Mouse (Mus musculus) embryonic facial prominence, embryonic 13.5 days (tissue): ENCODE results near the gene Igfbp4. TPM values are rescaled to one million over a fixed set of nuclear protein-coding genes. Genes with fewer than 3 reads are reported as not detected.
A peak's percentile ranks its signal among the peaks of the same experiment; 100 is the strongest.

Experiments
- ATAC-seq: fragments of 200-750 bp; cut with Nextera tagmentation; 2 replicates; pipeline ENCODE4 v1.8.0; 2017; ENCODE audit warnings: low read depth; ENCODE audit not compliant: insufficient number of reproducible peaks, insufficient read depth, low FRiP score, low TSS enrichment
- H3K27ac ChIP-seq: fragments of 300-500 bp; sonication (generic); 2 replicates; pipeline ENCODE4 v1.5.1; 2015; ENCODE audit warnings: moderate library complexity, mild to moderate bottlenecking, inconsistent platforms
- H3K27me3 ChIP-seq: fragments of 300-500 bp; sonication (generic); 2 replicates; pipeline ENCODE4 v1.6.1; 2015; ENCODE audit warnings: mild to moderate bottlenecking, inconsistent platforms
- H3K36me3 ChIP-seq: fragments of 300-500 bp; sonication (generic); 2 replicates; pipeline ENCODE4 v1.6.1; 2015; ENCODE audit warnings: mild to moderate bottlenecking, inconsistent platforms
- H3K4me1 ChIP-seq: fragments of 300-500 bp; sonication (generic); 2 replicates; pipeline ENCODE4 v1.6.1; 2015; ENCODE audit warnings: inconsistent platforms
- H3K4me2 ChIP-seq: fragments of 300-500 bp; sonication (generic); 2 replicates; pipeline ENCODE4 v1.6.1; 2015; ENCODE audit warnings: moderate library complexity, mild to moderate bottlenecking, inconsistent platforms
- H3K4me3 ChIP-seq: fragments of 300-500 bp; sonication (generic); 2 replicates; pipeline ENCODE4 v1.5.1; 2015; ENCODE audit warnings: mild to moderate bottlenecking, inconsistent platforms
- H3K9ac ChIP-seq: fragments of 300-500 bp; sonication (generic); 2 replicates; pipeline ENCODE4 v1.6.1; 2015; ENCODE audit warnings: mild to moderate bottlenecking, inconsistent platforms
- H3K9me3 ChIP-seq: fragments of 300-500 bp; sonication (generic); 2 replicates; pipeline ENCODE4 v1.6.1; 2016; ENCODE audit warnings: inconsistent platforms
- WGBS: fragments of 180-500 bp; shearing (Covaris S2); methylation state at CpG from one replicate; pipeline ENCODE4 v1.1.7; 2015; ENCODE audit warnings: mixed read lengths; 5-methylcytosine and 5-hydroxymethylcytosine counted together
- polyA plus RNA-seq: library from polyadenylated mRNA; unstranded; fragments of >200 nt; fragmentation: Nextera tagmentation; extraction: Ambion mirVana; gene quantifications from 2 replicates; pipeline ENCODE4 v1.2.1, GENCODE M21; 2015

Igfbp4 gene
- polyA plus RNA-seq, 1 experiment from 2014 or later: 1,158 TPM

DNA sequence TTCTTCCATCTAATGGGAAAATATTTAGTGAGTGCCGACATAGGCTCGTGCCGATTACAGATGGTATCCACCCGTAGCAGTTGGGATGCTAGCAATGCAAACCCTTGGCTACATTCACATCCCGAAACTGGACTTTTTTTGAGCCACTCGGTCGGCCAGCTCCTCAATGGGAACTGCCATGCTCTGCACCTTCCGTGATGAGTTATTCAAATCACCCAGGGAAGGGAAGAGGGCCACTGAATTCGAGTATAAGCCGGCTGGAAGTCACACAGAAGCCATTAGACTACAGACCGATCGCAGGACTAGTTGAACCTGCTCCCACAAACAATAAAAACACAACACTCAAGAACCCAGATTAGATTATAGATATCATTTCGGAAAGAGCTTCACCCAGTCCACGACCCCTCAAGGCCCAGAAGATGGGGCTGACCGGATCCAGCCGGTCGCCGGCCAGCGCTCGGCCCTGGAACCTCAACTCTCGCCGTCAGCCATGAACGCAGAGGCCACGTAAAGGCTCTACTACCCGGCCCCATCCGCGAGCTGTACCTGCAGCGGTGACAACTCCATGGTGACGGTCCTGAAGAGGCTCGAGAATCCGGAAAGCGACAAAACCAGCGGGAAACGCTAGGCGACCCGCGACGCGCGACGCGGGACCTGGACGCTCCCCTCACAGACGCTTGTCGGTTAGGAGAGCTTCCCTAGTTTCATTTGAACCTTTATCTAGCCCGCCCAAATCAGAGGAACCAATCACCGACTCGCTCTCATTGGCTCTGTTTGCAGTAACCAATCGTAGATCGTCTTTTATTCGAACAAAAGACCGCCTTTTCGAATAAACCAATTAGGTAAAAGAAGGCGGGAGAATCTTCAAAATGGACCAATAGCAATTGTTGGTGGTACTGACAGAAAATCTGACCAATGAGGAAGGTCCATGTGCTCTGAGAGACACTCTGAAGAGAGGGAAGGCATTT lies 17.3 kb upstream of the Igfbp4 start, which contains the start of gene Top2a:
Gene Top2a (minus strand): TSS at position 690 of the 968 bp plus-strand sequence.
- Histone ChIP-seq H3K9ac (peak within 1 kb of the TSS; percentile 83), H3K27me3 (no peaks in the 10 kb centered on the region), H3K9me3 (no peaks in the 10 kb centered on the region), H3K4me2 (peak within 1 kb of the TSS; percentile 70), H3K4me1 (peaks cover 20% of the 10 kb centered on the region), H3K36me3 (peaks cover 29% of the 10 kb centered on the region), H3K27ac (peak within 1 kb of the TSS; percentile 69), H3K4me3 (peak within 1 kb of the TSS; percentile 70)
- under 1% methylated on average over 54 of the region's 54 CpGs for WGBS
- peak; percentile 93 for ATAC-seq

DNA sequence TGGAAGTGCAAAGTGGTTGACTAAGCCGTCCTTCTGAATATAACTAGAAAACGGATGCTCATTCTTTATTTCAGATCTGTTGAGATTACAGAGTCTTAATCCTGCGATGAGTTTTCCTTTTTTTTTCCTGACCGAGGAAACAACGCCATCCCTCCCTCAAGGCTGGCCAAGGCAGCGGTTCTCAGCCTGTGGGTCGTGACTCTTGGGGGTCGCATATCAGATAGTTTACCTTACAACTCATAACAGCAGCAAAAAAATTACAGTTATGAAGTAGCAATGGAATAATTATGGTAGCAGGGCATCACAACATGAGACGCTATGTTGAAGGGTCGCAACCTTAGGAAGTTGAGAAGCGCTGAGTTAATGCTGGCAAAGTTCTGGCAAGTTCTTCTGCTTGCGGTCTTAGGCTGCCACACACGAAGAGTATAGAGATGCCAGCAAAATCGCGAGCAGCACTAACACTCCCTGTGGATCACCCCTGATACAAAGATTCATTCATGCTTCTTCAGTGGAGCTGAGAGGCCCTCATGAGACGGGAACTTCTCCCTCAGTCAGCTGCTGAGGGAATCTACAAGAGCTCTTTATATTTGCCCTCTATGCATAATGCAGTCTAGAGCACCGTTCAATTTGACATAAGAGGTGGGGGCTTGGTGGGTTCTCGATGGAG lies 16.4 kb upstream of the Igfbp4 start:
- Histone ChIP-seq H3K9me3 (no peaks in the 10 kb centered on the region), H3K36me3 (peaks cover 26% of the 10 kb centered on the region), H3K4me2 (peak overlapping the region; percentile 56), H3K4me1 (peaks cover 20% of the 10 kb centered on the region), H3K27me3 (no peaks in the 10 kb centered on the region), H3K4me3 (peak overlapping the region; percentile 70), H3K9ac (peak overlapping the region; percentile 44), H3K27ac (peak overlapping the region; percentile 69)
- ATAC-seq: peak; percentile 32; the same call in 1 of the 2 replicates
- WGBS: 36% methylated on average over 18 of the region's 18 CpGs

DNA sequence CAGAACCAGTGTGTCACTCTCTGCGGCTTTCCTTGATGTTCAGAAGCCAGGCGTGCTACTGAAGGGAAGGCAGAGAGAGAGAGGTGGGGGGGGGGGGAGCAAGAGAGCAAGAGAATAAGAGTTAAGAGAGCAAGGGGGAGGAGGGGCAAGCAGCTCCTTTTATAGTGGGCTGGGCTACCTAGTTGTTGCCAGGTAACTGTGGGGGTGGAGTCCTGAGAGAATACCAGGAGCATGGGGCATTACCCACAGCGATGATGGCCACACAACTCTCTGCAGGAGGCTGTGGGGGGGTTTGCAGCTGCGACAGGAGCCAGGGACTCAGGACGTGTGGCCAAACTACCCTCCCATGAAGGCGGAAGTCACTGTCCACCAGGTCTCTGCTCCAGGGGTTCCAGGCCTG lies 15.2 kb upstream of the Igfbp4 start:
- Histone ChIP-seq H3K27ac (no peak overlapping the region), H3K27me3 (no peaks in the 10 kb centered on the region), H3K4me2 (no peak overlapping the region), H3K36me3 (peaks cover 13% of the 10 kb centered on the region), H3K9ac (no peak overlapping the region), H3K4me1 (peaks cover 20% of the 10 kb centered on the region), H3K4me3 (no peak overlapping the region), H3K9me3 (no peaks in the 10 kb centered on the region)
- WGBS: 92% methylated on average over 6 of the region's 6 CpGs
- ATAC-seq: no peak

DNA sequence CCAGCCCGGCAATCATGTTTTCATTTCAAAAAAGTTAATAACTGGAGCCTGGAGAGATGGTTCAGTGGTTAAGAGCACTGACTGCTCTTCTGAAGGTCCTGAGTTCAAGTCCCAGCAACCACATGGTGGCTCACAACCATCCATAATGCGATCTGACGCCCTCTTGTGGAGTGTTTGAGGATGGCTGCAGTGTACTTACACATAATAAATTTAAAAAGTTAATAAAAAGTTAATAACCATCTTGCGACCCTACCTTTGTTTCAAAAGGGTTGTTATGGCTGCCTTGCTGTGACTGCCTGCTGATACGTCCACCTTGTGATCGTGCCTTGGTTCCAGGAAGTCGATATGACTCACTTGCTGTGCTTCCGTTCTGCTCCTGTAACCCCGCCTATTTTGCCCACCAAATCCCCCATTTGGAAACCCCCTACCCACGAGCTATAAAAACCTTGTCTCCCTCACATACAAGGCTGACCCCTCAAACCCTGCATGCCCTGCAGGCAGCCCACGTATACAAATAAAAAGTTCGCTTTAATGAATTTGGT lies 14.1 kb upstream of the Igfbp4 start:
- no peak overlapping the region for H3K4me3 ChIP-seq
- H3K4me1 ChIP-seq: peaks cover 18% of the 10 kb centered on the region
- 85% methylated on average over 12 of the region's 12 CpGs for WGBS
- no peak overlapping the region for H3K9ac ChIP-seq
- H3K4me2 ChIP-seq: no peak overlapping the region
- peaks cover 2% of the 10 kb centered on the region for H3K36me3 ChIP-seq
- H3K27ac ChIP-seq: no peak overlapping the region
- no peak for ATAC-seq
- no peaks in the 10 kb centered on the region for H3K27me3 ChIP-seq
- no peaks in the 10 kb centered on the region for H3K9me3 ChIP-seq

DNA sequence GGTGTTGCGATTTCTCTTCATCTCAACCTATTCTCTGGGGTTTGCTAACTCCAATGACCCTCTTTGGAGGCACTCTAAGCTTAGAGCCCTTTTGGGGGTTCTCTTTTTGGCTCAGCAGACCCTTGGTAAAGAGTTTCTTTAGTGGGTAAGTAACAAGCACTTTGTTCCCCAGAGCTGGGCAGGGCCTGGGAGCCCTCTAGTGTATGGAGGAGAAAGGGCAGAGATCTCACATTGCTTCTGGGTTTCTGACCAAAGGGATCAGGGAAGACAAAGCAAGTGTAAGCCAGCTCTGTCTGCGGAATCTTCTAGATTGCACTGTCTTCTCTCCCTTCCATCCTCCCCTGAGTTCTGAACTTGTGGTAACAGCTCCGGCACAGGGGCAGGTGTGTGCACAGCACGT lies 5.7 kb upstream of the Igfbp4 start:
- H3K27me3 ChIP-seq: no peaks in the 10 kb centered on the region
- H3K36me3 ChIP-seq: no peaks in the 10 kb centered on the region
- H3K9ac ChIP-seq: no peak overlapping the region
- no peak overlapping the region for H3K4me2 ChIP-seq
- H3K4me3 ChIP-seq: no peak overlapping the region
- peaks cover 4% of the 10 kb centered on the region; the same call in 1 of the 2 replicates for H3K4me1 ChIP-seq
- ATAC-seq: no peak
- no peaks in the 10 kb centered on the region for H3K9me3 ChIP-seq
- H3K27ac ChIP-seq: no peak overlapping the region
- WGBS: 74% methylated on average over 4 of the region's 4 CpGs

DNA sequence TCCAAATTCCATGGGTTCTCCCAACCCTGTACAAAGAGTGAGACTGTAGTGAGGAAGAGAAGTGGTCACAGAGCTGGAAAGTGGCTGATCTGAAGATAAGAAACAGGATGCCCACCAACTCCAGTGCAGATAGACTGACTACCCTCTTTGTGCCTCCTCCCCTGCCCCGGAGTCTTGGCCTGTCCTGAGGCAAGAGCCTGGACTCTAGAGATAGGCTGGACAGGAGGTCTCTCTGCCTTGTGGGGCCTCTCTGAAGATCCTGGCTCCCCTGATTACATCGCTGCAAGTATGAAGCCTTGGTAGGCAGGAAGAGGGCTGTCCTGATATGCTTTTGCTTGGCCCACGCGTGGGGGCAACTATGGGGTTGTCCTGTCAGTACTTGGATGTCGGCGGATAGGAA lies 4.8 kb upstream of the Igfbp4 start:
- Histone ChIP-seq H3K36me3 (no peaks in the 10 kb centered on the region), H3K4me3 (no peak overlapping the region), H3K9me3 (no peaks in the 10 kb centered on the region), H3K4me1 (peaks cover 4% of the 10 kb centered on the region; the same call in 1 of the 2 replicates), H3K9ac (no peak overlapping the region), H3K27ac (no peak overlapping the region), H3K4me2 (no peak overlapping the region), H3K27me3 (no peaks in the 10 kb centered on the region)
- 59% methylated on average over 6 of the region's 6 CpGs for WGBS
- ATAC-seq: no peak

DNA sequence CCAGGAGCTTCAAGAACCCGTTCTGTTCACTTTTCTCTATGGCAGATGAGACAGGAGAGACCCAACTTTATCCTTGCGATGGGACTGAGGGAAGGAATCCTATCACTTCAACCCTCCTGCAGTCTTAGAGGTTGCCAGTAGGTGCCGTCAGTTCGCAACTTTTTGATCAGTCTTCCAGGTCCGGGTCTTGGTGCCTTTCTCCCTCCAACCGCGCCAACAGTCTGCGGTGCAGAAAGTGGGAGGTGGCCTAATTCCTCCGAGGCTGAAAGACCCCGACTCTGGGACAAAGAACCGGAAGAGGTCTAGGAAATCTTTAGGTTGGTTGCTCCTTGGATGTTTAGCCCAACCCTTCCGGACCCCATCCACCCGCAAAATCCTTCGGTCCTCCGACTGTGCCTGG lies 1.3 kb upstream of the Igfbp4 start:
- H3K9ac ChIP-seq: peak overlapping the region; percentile 99
- H3K9me3 ChIP-seq: no peaks in the 10 kb centered on the region
- H3K4me2 ChIP-seq: peak overlapping the region; percentile 91
- under 1% methylated on average over 15 of the region's 15 CpGs for WGBS
- peaks cover 27% of the 10 kb centered on the region for H3K4me1 ChIP-seq
- peak overlapping the region; percentile 88 for H3K4me3 ChIP-seq
- H3K27ac ChIP-seq: peak overlapping the region; percentile 99
- ATAC-seq: peak; percentile 63; the same call in 1 of the 2 replicates
- H3K36me3 ChIP-seq: peaks cover 7% of the 10 kb centered on the region
- no peaks in the 10 kb centered on the region for H3K27me3 ChIP-seq

DNA sequence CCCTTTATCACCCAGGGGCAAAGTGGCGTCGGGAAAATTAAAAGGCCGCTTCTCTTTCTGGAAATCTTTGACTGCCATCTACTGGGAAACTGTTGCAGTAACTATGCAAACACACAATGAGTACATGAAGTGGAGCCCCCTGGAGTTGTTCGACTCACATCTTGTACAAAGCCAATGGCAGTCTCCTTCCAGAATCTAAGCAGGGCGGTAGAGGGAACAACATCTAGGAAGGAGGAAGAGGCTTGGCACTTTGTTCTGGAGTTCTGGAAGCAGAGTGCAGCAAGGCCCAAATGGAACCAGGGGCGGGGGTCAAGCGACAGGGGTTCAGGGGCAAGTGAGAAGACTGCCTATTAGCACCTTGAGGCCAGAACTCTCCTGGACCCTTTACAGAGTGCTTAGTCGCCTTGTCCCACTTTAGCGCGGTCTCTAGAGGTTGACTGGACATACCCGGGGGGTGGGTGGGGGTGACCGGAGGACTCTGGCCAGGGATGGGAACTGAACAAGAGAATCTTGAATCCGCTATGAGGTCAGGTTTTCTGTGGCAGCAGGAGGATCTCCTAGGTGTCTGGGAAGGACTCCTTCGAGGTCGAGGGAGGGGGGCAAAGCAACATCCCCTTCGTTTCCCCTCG lies 584 bp upstream of the Igfbp4 start:
- H3K27ac ChIP-seq: peak overlapping the region; percentile 99
- peaks cover 11% of the 10 kb centered on the region for H3K36me3 ChIP-seq
- peak overlapping the region; percentile 91 for H3K4me2 ChIP-seq
- no peaks in the 10 kb centered on the region for H3K9me3 ChIP-seq
- H3K9ac ChIP-seq: peak overlapping the region; percentile 99
- WGBS: 2% methylated on average over 17 of the region's 17 CpGs
- no peaks in the 10 kb centered on the region for H3K27me3 ChIP-seq
- H3K4me1 ChIP-seq: peaks cover 34% of the 10 kb centered on the region
- 0 out of 2 replicates have a peak, but pooled peaks have one; percentile 2 for ATAC-seq
- peak overlapping the region; percentile 88 for H3K4me3 ChIP-seq

DNA sequence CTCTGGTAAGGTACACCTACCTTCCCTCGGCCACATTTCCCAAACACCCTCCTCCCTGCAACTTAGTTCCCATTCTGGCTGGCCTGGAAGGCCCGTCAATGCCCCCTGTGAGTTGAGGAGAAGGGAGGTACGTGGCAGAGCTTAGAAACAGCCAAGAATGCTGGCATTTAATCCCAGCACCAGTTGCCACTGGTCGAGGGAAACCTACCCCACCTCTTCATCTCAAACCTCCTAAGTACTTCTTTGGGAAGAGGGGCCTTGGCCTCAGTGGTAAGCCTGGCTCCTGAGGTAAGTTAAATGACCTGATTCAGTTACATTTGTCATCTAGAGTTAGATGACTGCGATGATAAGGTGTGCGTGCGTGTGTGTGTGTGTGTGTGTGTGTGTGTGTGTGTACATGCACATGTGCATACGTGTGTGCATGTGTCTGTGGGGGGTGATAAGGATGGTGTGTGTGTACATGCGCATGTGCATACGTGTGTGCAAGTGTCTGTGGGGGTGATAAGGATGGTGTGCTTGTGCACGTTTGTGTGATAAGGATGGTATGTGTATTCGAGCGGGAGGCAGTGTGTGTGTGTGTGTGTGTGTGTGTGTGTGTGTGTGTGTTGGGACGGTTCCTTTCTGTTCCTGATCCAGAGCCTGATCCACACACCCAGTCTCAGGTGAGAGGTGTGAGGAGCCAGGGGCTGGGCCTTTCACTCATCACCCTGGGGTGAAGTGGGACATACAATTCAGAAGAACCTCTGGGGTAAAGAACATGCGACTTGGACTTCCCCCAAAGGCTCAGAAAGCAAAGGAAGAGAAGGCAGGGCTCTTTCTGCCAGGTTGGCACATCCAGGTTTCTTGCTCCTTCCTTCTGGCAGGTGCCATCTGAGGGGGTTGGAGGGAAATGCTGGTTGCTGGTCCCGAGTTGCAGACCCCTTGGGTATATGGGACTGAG lies 1.1 kb downstream of the Igfbp4 start:
- Histone ChIP-seq H3K4me1 (peaks cover 51% of the 10 kb centered on the region), H3K4me2 (peak overlapping the region; percentile 91), H3K27me3 (no peaks in the 10 kb centered on the region), H3K27ac (peak overlapping the region; percentile 99), H3K36me3 (peaks cover 14% of the 10 kb centered on the region), H3K9me3 (no peaks in the 10 kb centered on the region), H3K4me3 (peak overlapping the region; percentile 88), H3K9ac (peak overlapping the region; percentile 99)
- WGBS: 23% methylated on average over 15 of the region's 16 CpGs
- ATAC-seq: no peak

DNA sequence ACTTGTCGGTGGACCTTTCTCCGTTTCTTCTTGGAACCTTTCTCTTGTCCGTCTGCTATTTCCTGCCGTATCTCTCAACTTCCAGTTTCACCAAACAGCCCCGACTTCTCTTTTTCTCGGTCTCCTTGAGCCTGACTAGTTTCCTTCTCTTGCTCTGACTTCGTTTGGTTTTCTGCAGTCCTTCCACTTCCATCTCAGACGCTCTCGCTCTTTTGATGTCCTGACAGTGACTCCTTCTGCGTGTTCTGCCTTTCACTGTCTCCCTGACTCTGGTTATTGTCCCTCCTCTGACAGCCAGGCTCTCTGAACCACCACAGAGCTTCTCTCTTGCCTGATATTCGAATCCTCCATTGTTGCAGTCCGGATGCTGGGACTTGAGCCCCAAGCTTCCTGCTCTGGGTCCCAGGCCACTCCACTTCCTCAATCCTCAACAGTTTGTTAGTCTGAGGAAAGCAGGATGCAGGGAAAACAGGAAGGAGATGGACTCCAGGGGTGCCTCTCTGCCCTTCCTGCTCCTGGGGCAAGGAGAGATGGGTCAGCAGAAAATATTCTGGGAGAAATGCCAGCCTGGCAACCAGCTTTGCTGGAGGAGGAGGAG lies 1.9 kb downstream of the Igfbp4 start:
- WGBS: 16% methylated on average over 12 of the region's 12 CpGs
- Histone ChIP-seq H3K4me3 (peak overlapping the region; percentile 88), H3K27me3 (no peaks in the 10 kb centered on the region), H3K4me2 (peak overlapping the region; percentile 91), H3K36me3 (peaks cover 21% of the 10 kb centered on the region), H3K9ac (peak overlapping the region; percentile 99), H3K4me1 (peaks cover 59% of the 10 kb centered on the region), H3K9me3 (no peaks in the 10 kb centered on the region), H3K27ac (peak overlapping the region; percentile 99)
- ATAC-seq: no peak
